Mouse (Mus musculus): ENCODE measurements around the gene Sema4f.

GRCm38 (mm10) chr6:82919520-82919919 is 20.0 kb downstream of the Sema4f start:
- TF ChIP-seq CTCF (IDR thresholded peaks at IDR 0.05; ENCODE audit: insufficient read depth, low read depth, low read length) (no peak), POLR2A (IDR thresholded peaks at IDR 0.05; ENCODE audit: insufficient read depth, low read depth, low read length) (no peak)
